Comparison of ENCODE assay signal across 8 mouse cellular contexts in the genomic region with DNA sequence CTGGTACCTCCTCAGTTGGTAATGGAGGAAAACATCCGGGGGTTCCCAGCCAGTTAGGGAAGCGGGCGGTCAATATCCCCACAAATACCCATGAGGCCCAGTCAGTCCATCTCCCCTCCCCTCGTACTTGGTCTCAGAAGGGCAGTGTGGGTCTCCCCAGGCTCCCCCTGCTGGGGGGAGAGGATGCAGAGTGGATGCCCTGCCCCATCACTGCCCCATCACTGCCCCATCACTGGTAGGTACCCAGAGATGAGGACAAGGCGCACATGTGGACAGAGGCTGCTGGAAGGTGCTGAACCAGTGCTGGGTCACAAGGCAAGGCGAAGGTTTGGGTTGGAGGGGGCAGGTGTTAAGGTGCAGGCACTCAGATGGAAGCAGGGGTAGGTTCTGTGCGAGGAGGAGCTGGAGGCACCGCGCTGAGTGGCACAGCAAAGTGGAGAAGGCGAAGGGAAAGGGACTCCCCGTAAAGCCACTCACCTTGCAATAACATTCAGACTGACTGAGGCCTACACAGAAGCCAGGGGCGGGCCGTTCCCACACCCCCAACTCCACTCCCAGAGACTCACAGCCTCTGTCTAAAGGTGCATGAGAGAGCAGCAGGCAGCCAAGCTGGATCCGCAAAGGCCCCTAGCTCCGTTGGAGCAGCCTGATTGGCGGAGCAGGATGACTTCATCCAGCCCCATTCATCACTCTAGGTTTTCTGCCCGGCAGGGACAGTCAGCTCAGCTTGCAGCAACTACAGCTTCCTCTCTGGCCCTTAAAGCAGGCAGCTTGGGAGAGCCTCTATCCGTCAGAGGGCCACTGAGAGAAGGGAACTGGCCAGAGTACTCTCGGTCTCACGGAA.
DNase-seq lines count a peak whose midpoint lies in the region; ATAC-seq lines count a peak whose summit lies in the region.

No protein-coding gene starts in this region.

- peak; percentile 80 for DNase-seq in layer of hippocampus, adult 11-12 months (ENCODE audit: low spot score)
- DNase-seq in layer of hippocampus, adult 9-10 months (ENCODE audit: low spot score) = no peak
- DNase-seq in cerebellum, adult 9-10 months = peak; percentile 82
- peak; percentile 74 to 89 for DNase-seq in frontal cortex, adult 2 months (ENCODE audit: extremely low spot score in 1 of 2, low spot score in 1 of 2)
- DNase-seq in layer of hippocampus, postnatal 14 days (ENCODE audit: low spot score in 2 of 2) = peak; percentile 75 to 78
- DNase-seq in midbrain, embryonic 11.5 days (ENCODE audit: low spot score, missing footprints) = peak; percentile 93
- DNase-seq in spleen, adult 18-20 months = no peak

- H3K36me3 ChIP-seq in midbrain, embryonic 11.5 days (ENCODE audit: control insufficient read depth, insufficient read depth, low read length) = no peaks in the 10 kb centered on the region

- no peaks in the 10 kb centered on the region for H3K9me3 ChIP-seq in midbrain, embryonic 11.5 days (ENCODE audit: control insufficient read depth, low read length)

- peak overlapping the region; percentile 42 for H3K4me2 ChIP-seq in midbrain, embryonic 11.5 days

- H3K27me3 ChIP-seq in midbrain, embryonic 11.5 days (ENCODE audit: control insufficient read depth, insufficient read depth, low read length) = no peaks in the 10 kb centered on the region

- peak overlapping the region; percentile 12; the same call in 1 of the 2 replicates for H3K27ac ChIP-seq in midbrain, embryonic 11.5 days (ENCODE audit: low read depth, low read length)

- 0 out of 2 replicates have a peak overlapping the region, but pooled peaks have one; percentile 6 for H3K4me3 ChIP-seq in midbrain, embryonic 11.5 days (ENCODE audit: low read depth, low read length)

- peak overlapping the region; percentile 52 for H3K9ac ChIP-seq in midbrain, embryonic 11.5 days (ENCODE audit: low read length)

- peaks cover 13% of the 10 kb centered on the region for H3K4me1 ChIP-seq in midbrain, embryonic 11.5 days (ENCODE audit: control insufficient read depth, insufficient read depth, low read length)

- peak; percentile 90 for ATAC-seq in midbrain, embryonic 11.5 days (ENCODE audit: low FRiP score)
- ATAC-seq in erythroid progenitor cell, adult 5-6 weeks (replicated peaks; ENCODE audit: low FRiP score, poor library complexity, severe bottlenecking) = no peak; the same call in 1 of the 2 replicates

- WGBS in midbrain, embryonic 11.5 days = 17% methylated on average over 20 of the region's 20 CpGs

Comparison
In these comparisons a context has a peak if more than half of its experiments do, and no peak if none do; other contexts are left out.
1. DNase-seq: peak in layer of hippocampus, adult 11-12 months (single experiment), cerebellum, adult 9-10 months (single experiment), frontal cortex, adult 2 months (2 of 2), layer of hippocampus, postnatal 14 days (2 of 2) and midbrain, embryonic 11.5 days (single experiment); none in layer of hippocampus, adult 9-10 months (single experiment) and spleen, adult 18-20 months (0 of 2).